Mouse (Mus musculus) forebrain, embryonic 10.5 days (tissue): ENCODE data around the gene Ints6. TPM values are rescaled to one million over a fixed set of nuclear protein-coding genes. Genes with fewer than 3 reads are reported as not detected.
A peak's percentile ranks its signal among the peaks of the same experiment; 100 is the strongest.

ENCODE experiments used
- DNase-seq: peaks from one replicate; pipeline ENCODE4 v3.0.0-alpha.2; 2017; ENCODE audit warnings: low spot score; ENCODE audit errors: extremely low spot score
- H3K27ac ChIP-seq: fragments of 300-500 bp; sonication (generic); 2 replicates; pipeline ENCODE4 v1.5.1; 2016; ENCODE audit warnings: mild to moderate bottlenecking
- H3K27me3 ChIP-seq: fragments of 300-500 bp; sonication (generic); 2 replicates; pipeline ENCODE4 v1.6.1; 2016; ENCODE audit warnings: mild to moderate bottlenecking; ENCODE audit not compliant: poor library complexity, severe bottlenecking
- H3K36me3 ChIP-seq: fragments of 300-500 bp; sonication (generic); replicated peaks from 2 replicates; pipeline ENCODE4 v1.6.1; 2016; ENCODE audit warnings: mild to moderate bottlenecking, moderate library complexity
- H3K4me1 ChIP-seq: fragments of 300-500 bp; sonication (generic); 2 replicates; pipeline ENCODE4 v1.6.1; 2016
- H3K4me3 ChIP-seq: fragments of 300-500 bp; sonication (generic); 2 replicates; pipeline ENCODE4 v1.5.1; 2016; ENCODE audit warnings: mild to moderate bottlenecking, moderate library complexity
- H3K9me3 ChIP-seq: fragments of 300-500 bp; sonication (generic); 2 replicates; pipeline ENCODE4 v1.6.1; 2016; ENCODE audit warnings: mild to moderate bottlenecking, moderate library complexity
- WGBS: fragments of 180-500 bp; shearing (Covaris S2); methylation state at CpG from one replicate; pipeline ENCODE4 v1.1.7; 2016; 5-methylcytosine and 5-hydroxymethylcytosine counted together
- polyA plus RNA-seq: library from polyadenylated mRNA; unstranded; fragments of >200 nt; fragmentation: Nextera tagmentation; extraction: Ambion mirVana; gene quantifications from 2 replicates; pipeline ENCODE4 v1.2.1, GENCODE M21; 2016

Gene Ints6
- 23.5 and 23.9 TPM in 2 replicates for polyA plus RNA-seq

GRCm38 (mm10) chr14:62761036-62761881 lies at the start of gene Ints6:
Gene Ints6 (minus strand): TSS chr14:62761169.
- Histone ChIP-seq H3K9me3 (no peaks in the 10 kb centered on the region), H3K4me1 (peaks cover 19% of the 10 kb centered on the region), H3K27me3 (no peaks in the 10 kb centered on the region), H3K4me3 (peak within 1 kb of the TSS; percentile 92), H3K27ac (peak within 1 kb of the TSS; percentile 100), H3K36me3 (peaks cover 25% of the 10 kb centered on the region)
- under 1% methylated on average over 72 of the region's 72 CpGs for WGBS
- peak; percentile 99 for DNase-seq

GRCm38 (mm10) chr14:62808661-62809523 lies 47.9 kb upstream of the Ints6 start:
- no peaks in the 10 kb centered on the region for H3K36me3 ChIP-seq
- no peak overlapping the region for H3K4me3 ChIP-seq
- WGBS, result 74% methylated on average over 7 of the region's 7 CpGs
- no peak for DNase-seq
- no peaks in the 10 kb centered on the region for H3K4me1 ChIP-seq
- no peaks in the 10 kb centered on the region for H3K9me3 ChIP-seq
- no peak overlapping the region for H3K27ac ChIP-seq
- no peaks in the 10 kb centered on the region for H3K27me3 ChIP-seq

DNA sequence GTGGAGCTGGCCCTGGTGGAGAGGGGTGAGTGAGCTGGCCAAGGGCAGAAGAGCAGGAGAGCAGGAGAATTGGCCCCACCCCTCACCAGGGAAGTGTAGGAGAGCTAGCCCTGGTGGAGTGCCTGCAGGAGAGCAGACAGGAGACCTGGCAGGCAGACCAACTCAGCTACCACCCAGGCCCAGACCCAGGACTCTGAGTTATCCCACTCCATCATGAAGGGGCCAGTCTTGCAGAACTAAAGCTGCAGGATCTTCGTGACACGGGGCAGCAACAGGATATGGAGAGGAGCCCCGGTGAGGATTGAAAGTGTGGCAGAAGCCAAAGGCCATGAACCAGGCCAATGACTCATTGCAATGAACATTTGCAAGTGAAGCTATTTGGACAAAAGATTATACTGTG lies 46.0 kb upstream of the Ints6 start:
- no peaks in the 10 kb centered on the region for H3K4me1 ChIP-seq
- no peak overlapping the region for H3K4me3 ChIP-seq
- H3K9me3 ChIP-seq, result no peaks in the 10 kb centered on the region
- no peak for DNase-seq
- no peak overlapping the region for H3K27ac ChIP-seq
- WGBS, result 79% methylated on average over 3 of the region's 3 CpGs
- no peaks in the 10 kb centered on the region for H3K36me3 ChIP-seq
- H3K27me3 ChIP-seq, result no peaks in the 10 kb centered on the region

DNA sequence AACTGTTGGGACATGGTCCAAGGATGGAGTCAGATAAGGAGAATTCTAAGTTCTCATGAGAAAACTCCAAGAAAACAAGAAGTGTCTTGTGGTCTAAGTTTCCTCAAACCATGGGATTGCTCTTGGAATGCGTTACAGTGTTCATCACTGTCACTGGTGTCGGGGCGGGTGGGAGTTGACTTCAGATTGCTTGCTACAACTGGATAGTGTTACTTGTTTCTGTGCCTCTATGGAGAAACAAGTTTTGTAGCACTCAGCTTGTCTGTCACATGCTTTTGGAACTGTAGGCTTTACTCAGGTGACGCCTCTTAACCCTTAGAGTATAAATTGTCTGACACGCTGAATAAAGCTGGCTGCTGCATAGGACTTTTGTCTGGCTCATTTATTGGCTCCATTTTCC lies 42.2 kb upstream of the Ints6 start:
- 85% methylated on average over 5 of the region's 5 CpGs for WGBS
- DNase-seq, result no peak
- Histone ChIP-seq H3K27me3 (no peaks in the 10 kb centered on the region), H3K36me3 (no peaks in the 10 kb centered on the region), H3K27ac (no peak overlapping the region), H3K4me1 (peaks cover 9% of the 10 kb centered on the region), H3K9me3 (no peaks in the 10 kb centered on the region), H3K4me3 (no peak overlapping the region)

- Histone ChIP-seq H3K9me3 (no peaks in the 10 kb centered on the region), H3K27me3 (no peaks in the 10 kb centered on the region), H3K36me3 (no peaks in the 10 kb centered on the region), H3K27ac (no peak overlapping the region), H3K4me3 (no peak overlapping the region), H3K4me1 (peaks cover 16% of the 10 kb centered on the region)
- DNase-seq, result no peak
- WGBS, result 78% methylated on average over 3 of the region's 3 CpGs
Measured at GRCm38 (mm10) chr14:62800791-62801190, 39.8 kb upstream of the Ints6 start.

GRCm38 (mm10) chr14:62798608-62799101 lies 37.7 kb upstream of the Ints6 start:
- 3% methylated on average over 4 of the region's 4 CpGs for WGBS
- Histone ChIP-seq H3K4me1 (peaks cover 19% of the 10 kb centered on the region), H3K4me3 (peak overlapping the region; percentile 41), H3K9me3 (no peaks in the 10 kb centered on the region), H3K27ac (0 out of 2 replicates have a peak overlapping the region, but pooled peaks have one; percentile 48), H3K36me3 (no peaks in the 10 kb centered on the region), H3K27me3 (no peaks in the 10 kb centered on the region)
- peak; percentile 46 for DNase-seq

DNA sequence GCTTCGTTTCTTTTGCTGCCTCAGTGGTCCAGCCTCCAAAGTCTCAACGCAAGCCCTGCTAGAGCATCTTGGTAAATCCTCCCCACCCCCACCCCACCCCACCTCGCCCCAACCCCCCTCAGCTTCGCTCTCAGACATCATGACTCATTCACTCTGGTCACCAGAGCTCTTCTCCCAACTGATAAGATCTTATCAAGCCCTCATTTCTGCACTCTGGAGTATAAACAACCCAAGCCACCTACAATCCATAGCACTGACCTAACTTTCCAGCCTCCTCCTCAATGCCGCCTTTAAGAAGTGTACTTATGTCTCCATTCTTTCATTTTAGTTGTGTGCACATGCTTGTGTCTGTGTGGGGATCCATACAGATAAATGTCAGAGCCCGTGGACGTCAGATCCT lies 34.8 kb upstream of the Ints6 start:
- no peaks in the 10 kb centered on the region for H3K27me3 ChIP-seq
- 75% methylated on average over 7 of the region's 7 CpGs for WGBS
- no peak for DNase-seq
- no peak overlapping the region for H3K4me3 ChIP-seq
- H3K27ac ChIP-seq, result no peak overlapping the region
- H3K9me3 ChIP-seq, result no peaks in the 10 kb centered on the region
- H3K36me3 ChIP-seq, result no peaks in the 10 kb centered on the region
- peaks cover 19% of the 10 kb centered on the region for H3K4me1 ChIP-seq

DNA sequence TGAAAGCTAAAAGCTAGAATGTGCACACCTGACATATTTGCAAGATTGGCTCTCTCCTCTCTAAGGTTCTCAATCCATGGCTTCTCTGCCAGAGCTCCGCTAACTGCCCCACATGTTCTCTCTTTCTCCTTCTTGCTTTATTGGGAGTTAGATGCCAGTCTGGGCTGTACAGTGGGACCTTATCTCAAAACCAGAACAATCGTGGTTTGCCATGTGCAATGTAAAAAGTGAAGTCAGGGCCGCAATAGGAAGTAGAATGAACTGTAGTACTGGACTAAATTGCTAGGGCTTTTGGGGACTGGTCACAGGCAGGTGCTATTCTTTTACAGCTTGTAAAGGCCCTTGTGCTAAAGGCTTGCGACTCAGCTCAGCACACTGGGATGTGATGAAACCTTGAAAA lies 28.3 kb upstream of the Ints6 start:
- no peak overlapping the region for H3K4me3 ChIP-seq
- 80% methylated on average over 4 of the region's 4 CpGs for WGBS
- no peaks in the 10 kb centered on the region for H3K9me3 ChIP-seq
- no peaks in the 10 kb centered on the region for H3K27me3 ChIP-seq
- H3K4me1 ChIP-seq, result 0 out of 2 replicates have a peak, but pooled peaks cover 3% of the 10 kb centered on the region
- H3K36me3 ChIP-seq, result no peaks in the 10 kb centered on the region
- no peak overlapping the region for H3K27ac ChIP-seq
- no peak for DNase-seq

- H3K36me3 ChIP-seq, result no peaks in the 10 kb centered on the region
- no peaks in the 10 kb centered on the region for H3K4me1 ChIP-seq
- DNase-seq, result no peak
- H3K4me3 ChIP-seq, result no peak overlapping the region
- 87% methylated on average over 5 of the region's 5 CpGs for WGBS
- no peaks in the 10 kb centered on the region for H3K27me3 ChIP-seq
- H3K27ac ChIP-seq, result no peak overlapping the region
- no peaks in the 10 kb centered on the region for H3K9me3 ChIP-seq
Measured at GRCm38 (mm10) chr14:62782981-62783380, 22.0 kb upstream of the Ints6 start.

DNA sequence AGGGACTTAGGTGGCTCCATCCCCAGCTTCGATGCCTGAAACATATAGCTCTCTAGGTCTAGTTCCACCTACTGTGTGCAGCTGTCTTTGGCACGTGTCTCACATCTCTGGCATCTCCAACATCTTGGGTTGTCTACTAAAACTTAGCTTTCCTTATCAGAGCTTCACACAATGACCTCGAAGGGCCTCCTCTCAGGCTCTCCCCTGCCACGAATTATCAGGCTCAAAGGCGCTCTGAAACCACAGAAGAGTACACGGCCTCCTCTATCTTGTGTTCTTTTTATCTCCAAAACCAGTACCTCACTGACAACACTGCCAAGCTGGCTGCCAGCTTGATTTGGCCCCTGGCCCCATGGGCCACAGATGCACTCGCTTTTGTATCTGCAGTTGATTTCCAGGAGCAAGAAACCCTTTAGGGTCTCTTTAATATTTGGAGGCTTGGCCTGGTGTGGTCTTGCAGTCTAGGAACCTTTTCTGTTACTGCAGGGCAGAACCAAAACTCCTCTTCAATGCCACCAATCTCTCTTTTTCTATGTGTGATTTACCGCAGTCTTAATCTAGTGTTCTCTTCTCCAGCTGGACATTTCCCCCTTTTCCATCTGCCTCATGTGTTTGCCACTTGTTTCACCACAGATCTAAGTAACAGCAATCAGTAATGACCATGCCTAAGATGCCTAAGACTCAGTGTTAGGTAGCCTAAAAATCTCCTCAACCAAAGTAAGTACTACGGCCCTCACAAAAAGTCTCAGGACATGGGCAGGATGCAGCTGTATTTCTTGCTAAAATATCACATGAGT lies 19.7 kb upstream of the Ints6 start:
- no peaks in the 10 kb centered on the region for H3K36me3 ChIP-seq
- 88% methylated on average over 9 of the region's 9 CpGs for WGBS
- H3K4me3 ChIP-seq, result no peak overlapping the region
- H3K9me3 ChIP-seq, result no peaks in the 10 kb centered on the region
- DNase-seq, result no peak
- no peak overlapping the region for H3K27ac ChIP-seq
- H3K27me3 ChIP-seq, result no peaks in the 10 kb centered on the region
- no peaks in the 10 kb centered on the region for H3K4me1 ChIP-seq

DNA sequence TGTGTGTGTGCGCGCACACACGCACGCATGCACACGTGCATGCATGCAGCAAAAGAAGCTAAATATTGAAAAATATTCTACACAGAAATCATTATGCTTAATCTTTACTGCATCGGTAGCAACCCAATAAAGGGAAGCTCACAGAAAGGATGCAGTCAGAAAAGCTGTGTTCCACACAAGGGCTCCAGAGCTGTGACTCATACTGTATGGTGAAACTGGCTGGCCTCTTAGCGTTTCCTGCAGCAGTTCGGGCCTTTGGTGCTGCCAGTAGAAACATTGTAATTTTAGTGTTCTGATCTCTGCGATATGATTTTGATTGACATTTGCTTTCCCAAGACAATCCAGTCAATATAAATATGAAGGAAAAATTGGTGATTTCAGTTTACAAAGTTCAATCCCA lies 17.1 kb upstream of the Ints6 start:
- H3K4me3 ChIP-seq, result no peak overlapping the region
- no peaks in the 10 kb centered on the region for H3K9me3 ChIP-seq
- H3K27me3 ChIP-seq, result no peaks in the 10 kb centered on the region
- H3K36me3 ChIP-seq, result no peaks in the 10 kb centered on the region
- H3K27ac ChIP-seq, result no peak overlapping the region
- H3K4me1 ChIP-seq, result no peaks in the 10 kb centered on the region
- DNase-seq, result no peak
- 94% methylated on average over 9 of the region's 9 CpGs for WGBS

- WGBS, result 84% methylated on average over 3 of the region's 3 CpGs
- no peaks in the 10 kb centered on the region for H3K36me3 ChIP-seq
- H3K4me1 ChIP-seq, result no peaks in the 10 kb centered on the region
- H3K27me3 ChIP-seq, result no peaks in the 10 kb centered on the region
- no peak overlapping the region for H3K27ac ChIP-seq
- H3K4me3 ChIP-seq, result no peak overlapping the region
- H3K9me3 ChIP-seq, result no peaks in the 10 kb centered on the region
- DNase-seq, result no peak
Measured at GRCm38 (mm10) chr14:62775034-62775433, 14.1 kb upstream of the Ints6 start.
